Mouse (Mus musculus) heart, embryonic 10.5 days (tissue): Measurements from ENCODE around the gene Scel. TPM values are rescaled to one million over a fixed set of nuclear protein-coding genes. Genes with fewer than 3 reads are reported as not detected.
A peak's percentile ranks its signal among the peaks of the same experiment; 100 is the strongest.

Experiments
- DNase-seq: peaks from one replicate; pipeline ENCODE4 v3.0.0-alpha.2; 2017; ENCODE audit warnings: low spot score
- H3K27ac ChIP-seq: fragments of 300-500 bp; sonication (generic); 2 replicates; pipeline ENCODE4 v1.5.1; 2016; ENCODE audit warnings: mild to moderate bottlenecking
- H3K27me3 ChIP-seq: fragments of 300-500 bp; sonication (generic); 2 replicates; pipeline ENCODE4 v1.6.1; 2016; ENCODE audit warnings: mild to moderate bottlenecking; ENCODE audit not compliant: poor library complexity, insufficient read depth, severe bottlenecking
- H3K36me3 ChIP-seq: fragments of 300-500 bp; sonication (generic); 2 replicates; pipeline ENCODE4 v1.6.1; 2016; ENCODE audit warnings: mild to moderate bottlenecking, moderate library complexity
- H3K4me1 ChIP-seq: fragments of 300-500 bp; sonication (generic); 2 replicates; pipeline ENCODE4 v1.6.1; 2016; ENCODE audit warnings: mild to moderate bottlenecking
- H3K4me3 ChIP-seq: fragments of 300-500 bp; sonication (generic); 2 replicates; pipeline ENCODE4 v1.5.1; 2016; ENCODE audit warnings: mild to moderate bottlenecking, moderate library complexity
- H3K9me3 ChIP-seq: fragments of 300-500 bp; sonication (generic); 2 replicates; pipeline ENCODE4 v1.6.1; 2016; ENCODE audit warnings: mild to moderate bottlenecking, moderate library complexity
- WGBS: fragments of 180-500 bp; shearing (Covaris S2); methylation state at CpG from one replicate; pipeline ENCODE4 v1.1.7; 2016; 5-methylcytosine and 5-hydroxymethylcytosine counted together
- microRNA-seq: library from miRNA; unstranded; fragments of <30 nt; microRNA quantifications from one replicate; pipeline ENCODE4, GENCODE M21; 2017
- polyA plus RNA-seq: library from polyadenylated mRNA; unstranded; fragments of >200 nt; fragmentation: Nextera tagmentation; extraction: Ambion mirVana; gene quantifications from 2 replicates; pipeline ENCODE4 v1.2.1, GENCODE M21; 2016

Gene Scel
- polyA plus RNA-seq, 1 experiment from 2014 or later, result 0.89 TPM

- H3K4me1 ChIP-seq, result peaks cover 9% of the 10 kb centered on the region; the same call in 1 of the 2 replicates
- peak overlapping the region; percentile 77 for H3K27ac ChIP-seq
- peak overlapping the region; percentile 85 for H3K4me3 ChIP-seq
- DNase-seq, result no peak
- H3K9me3 ChIP-seq, result no peaks in the 10 kb centered on the region
- no peaks in the 10 kb centered on the region for H3K36me3 ChIP-seq
- peaks cover 30% of the 10 kb centered on the region for H3K27me3 ChIP-seq
- under 1% methylated on average over 67 of the region's 67 CpGs for WGBS
Observed at GRCm38 (mm10) chr14:103650413-103651101, 137.4 kb downstream of the Scel start.

- no peaks in the 10 kb centered on the region for H3K9me3 ChIP-seq
- no peak for DNase-seq
- no peaks in the 10 kb centered on the region for H3K36me3 ChIP-seq
- H3K27ac ChIP-seq, result no peak overlapping the region
- 6% methylated on average over 11 of the region's 11 CpGs for WGBS
- H3K4me3 ChIP-seq, result peak overlapping the region; percentile 85
- peaks cover 30% of the 10 kb centered on the region for H3K27me3 ChIP-seq
- H3K4me1 ChIP-seq, result peaks cover 9% of the 10 kb centered on the region; the same call in 1 of the 2 replicates
Observed at GRCm38 (mm10) chr14:103651106-103651505, 138.0 kb downstream of the Scel start.

DNA sequence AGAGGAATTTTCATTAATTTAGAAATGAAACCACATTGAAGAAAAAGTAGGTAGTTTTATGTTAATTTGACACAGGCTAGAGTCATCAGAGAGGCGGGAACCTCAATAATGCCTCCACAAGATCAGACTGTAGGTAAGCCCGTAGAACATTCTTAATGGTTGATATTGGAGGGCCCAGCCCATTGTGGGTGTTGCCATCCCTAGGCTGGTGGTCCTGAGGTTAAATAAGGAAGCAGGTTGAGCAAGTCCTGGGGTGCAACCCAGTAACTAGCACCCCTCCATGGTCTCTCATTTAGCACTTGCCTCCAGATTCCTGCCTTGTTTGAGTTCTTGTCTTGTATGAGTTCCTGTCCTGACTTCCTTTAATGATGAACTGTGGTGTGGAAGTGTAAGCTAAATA, 138.4 kb downstream of the Scel start:
- no peaks in the 10 kb centered on the region for H3K9me3 ChIP-seq
- peaks cover 30% of the 10 kb centered on the region for H3K27me3 ChIP-seq
- H3K27ac ChIP-seq, result no peak overlapping the region
- DNase-seq, result no peak
- H3K4me3 ChIP-seq, result no peak overlapping the region
- H3K36me3 ChIP-seq, result no peaks in the 10 kb centered on the region
- WGBS, result 63% methylated on average over 2 of the region's 2 CpGs
- peaks cover 9% of the 10 kb centered on the region; the same call in 1 of the 2 replicates for H3K4me1 ChIP-seq

DNA sequence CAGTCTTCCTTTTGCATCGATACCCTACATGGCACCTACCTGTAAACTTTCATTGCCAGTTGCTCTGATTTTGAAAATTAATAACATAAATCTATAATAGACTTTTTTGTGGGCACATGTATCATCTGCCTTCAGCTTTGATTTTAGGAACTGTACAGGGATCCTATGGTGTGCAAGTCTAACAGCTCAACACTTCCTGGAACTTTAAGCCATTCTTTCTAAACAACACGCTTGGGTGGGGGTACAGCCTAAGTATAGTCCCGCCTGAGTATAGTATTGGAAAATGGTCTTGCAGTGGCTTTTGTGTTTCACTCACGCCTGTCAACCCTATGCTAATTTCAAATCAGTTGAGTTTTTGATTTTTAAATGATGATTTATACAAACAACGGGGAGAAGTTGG, 139.4 kb downstream of the Scel start:
- Histone ChIP-seq H3K27ac (no peak overlapping the region), H3K27me3 (peaks cover 30% of the 10 kb centered on the region), H3K9me3 (no peaks in the 10 kb centered on the region), H3K36me3 (no peaks in the 10 kb centered on the region), H3K4me3 (no peak overlapping the region), H3K4me1 (peaks cover 9% of the 10 kb centered on the region; the same call in 1 of the 2 replicates)
- DNase-seq, result no peak
- 85% methylated on average over 5 of the region's 5 CpGs for WGBS

DNA sequence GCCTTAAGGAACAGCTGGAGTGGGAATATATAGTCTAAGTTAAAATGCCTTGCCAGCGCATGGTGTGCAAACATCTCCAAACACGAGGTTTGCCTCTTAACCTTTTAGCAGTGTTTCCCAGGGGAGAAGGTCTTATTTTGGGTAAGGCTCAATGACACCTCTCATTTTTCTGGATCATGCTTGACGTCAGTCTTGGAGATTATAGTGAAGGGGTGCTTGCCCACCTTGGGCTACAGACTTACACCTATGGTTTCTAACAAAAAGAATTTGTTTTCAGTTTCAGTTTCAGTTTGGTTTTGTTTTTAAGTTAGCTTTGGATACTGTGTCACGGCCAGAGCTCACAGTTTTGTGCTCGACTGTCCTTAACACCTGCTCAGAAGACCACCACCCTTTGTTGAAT, 140.7 kb downstream of the Scel start:
- H3K4me3 ChIP-seq, result no peak overlapping the region
- 64% methylated on average over 5 of the region's 5 CpGs for WGBS
- H3K36me3 ChIP-seq, result no peaks in the 10 kb centered on the region

GRCm38 (mm10) chr14:103655448-103655847, 142.3 kb downstream of the Scel start:
- no peaks in the 10 kb centered on the region for H3K9me3 ChIP-seq
- no peaks in the 10 kb centered on the region for H3K36me3 ChIP-seq
- H3K4me1 ChIP-seq, result peaks cover 8% of the 10 kb centered on the region; the same call in 1 of the 2 replicates
- H3K27ac ChIP-seq, result no peak overlapping the region
- H3K4me3 ChIP-seq, result no peak overlapping the region
- H3K27me3 ChIP-seq, result peaks cover 13% of the 10 kb centered on the region
- no peak for DNase-seq
- WGBS, result 65% methylated on average over 5 of the region's 5 CpGs

More for the DNA sequence above, 140.7 kb downstream of the Scel start:
- no peaks in the 10 kb centered on the region for H3K9me3 ChIP-seq
- H3K27me3 ChIP-seq, result peaks cover 28% of the 10 kb centered on the region
- no peak for DNase-seq
- H3K4me1 ChIP-seq, result peaks cover 9% of the 10 kb centered on the region; the same call in 1 of the 2 replicates
- H3K27ac ChIP-seq, result no peak overlapping the region

GRCm38 (mm10) chr14:103657876-103658275, 144.7 kb downstream of the Scel start:
- DNase-seq, result no peak
- Histone ChIP-seq H3K4me1 (no peaks in the 10 kb centered on the region), H3K4me3 (no peak overlapping the region), H3K27ac (no peak overlapping the region), H3K36me3 (no peaks in the 10 kb centered on the region), H3K27me3 (no peaks in the 10 kb centered on the region), H3K9me3 (no peaks in the 10 kb centered on the region)
- 69% methylated on average over 4 of the region's 4 CpGs for WGBS

Small RNAs within 50 kb of the gene (microRNA-seq; reads per million reads assigned to microRNA genes)
- gene Gm22877, result not detected

Other genes starting within 250 kb of the Scel start
- 10.7 and 16.7 TPM in 2 replicates for gene Mycbp2, start 166.5 kb upstream of the Scel start, polyA plus RNA-seq
- 0.43 and 1.0 TPM in 2 replicates for gene Slain1, start 136.9 kb downstream of the Scel start, polyA plus RNA-seq